Mouse (Mus musculus) hindbrain, embryonic 12.5 days (tissue): ENCODE data around the gene Prss57. TPM values are rescaled to one million over a fixed set of nuclear protein-coding genes. Genes with fewer than 3 reads are reported as not detected.

Experiments used
- ATAC-seq: fragments of 200-750 bp; cut with Nextera tagmentation; 2 replicates; pipeline ENCODE4 v1.8.0; 2017; ENCODE audit warnings: moderate TSS enrichment; ENCODE audit not compliant: low FRiP score
- H3K27ac ChIP-seq: fragments of 300-500 bp; sonication (generic); 2 replicates; pipeline ENCODE4 v1.5.1; 2016; ENCODE audit warnings: mild to moderate bottlenecking
- H3K27me3 ChIP-seq: fragments of 300-500 bp; sonication (generic); 2 replicates; pipeline ENCODE4 v1.6.1; 2016; ENCODE audit warnings: mild to moderate bottlenecking
- H3K36me3 ChIP-seq: fragments of 300-500 bp; sonication (generic); 2 replicates; pipeline ENCODE4 v1.6.1; 2016; ENCODE audit warnings: mild to moderate bottlenecking
- H3K4me1 ChIP-seq: fragments of 300-500 bp; sonication (generic); 2 replicates; pipeline ENCODE4 v1.6.1; 2016
- H3K4me2 ChIP-seq: fragments of 300-500 bp; sonication (generic); replicated peaks from 2 replicates; pipeline ENCODE4 v1.6.1; 2016; ENCODE audit warnings: mild to moderate bottlenecking
- H3K4me3 ChIP-seq: fragments of 300-500 bp; sonication (generic); 2 replicates; pipeline ENCODE4 v1.5.1; 2016; ENCODE audit warnings: mild to moderate bottlenecking
- H3K9ac ChIP-seq: fragments of 300-500 bp; sonication (generic); 2 replicates; pipeline ENCODE4 v1.6.1; 2016; ENCODE audit warnings: mild to moderate bottlenecking, moderate library complexity
- H3K9me3 ChIP-seq: fragments of 300-500 bp; sonication (generic); replicated peaks from 2 replicates; pipeline ENCODE4 v1.6.1; 2016; ENCODE audit warnings: mild to moderate bottlenecking
- WGBS: fragments of 180-500 bp; shearing (Covaris S2); methylation state at CpG from one replicate; pipeline ENCODE4 v1.1.7; 2016; 5-methylcytosine and 5-hydroxymethylcytosine counted together
- polyA plus RNA-seq: library from polyadenylated mRNA; unstranded; fragments of >200 nt; fragmentation: Nextera tagmentation; extraction: Ambion mirVana; gene quantifications from 2 replicates; pipeline ENCODE4 v1.2.1, GENCODE M21; 2016

Gene Prss57
- polyA plus RNA-seq, 1 experiment from 2014 or later, result 0.30 TPM

GRCm38 (mm10) chr10:79777103-79777531 is 13.6 kb downstream of the Prss57 start, which contains the start of gene Fstl3:
Gene Fstl3 (plus strand): TSS chr10:79777272.
- H3K9ac ChIP-seq, result peak within 1 kb of the TSS; percentile 58
- no peak within 1 kb of the TSS for H3K27ac ChIP-seq
- WGBS, result 1% methylated on average over 39 of the region's 39 CpGs
- peaks cover 30% of the 10 kb centered on the region for H3K4me1 ChIP-seq
- H3K4me2 ChIP-seq, result peak within 1 kb of the TSS; percentile 54
- no peaks in the 10 kb centered on the region; the same call in 1 of the 2 replicates for H3K9me3 ChIP-seq
- no peak for ATAC-seq
- H3K27me3 ChIP-seq, result peaks cover 61% of the 10 kb centered on the region
- H3K36me3 ChIP-seq, result no peaks in the 10 kb centered on the region
- H3K4me3 ChIP-seq, result peak within 1 kb of the TSS; percentile 29

GRCm38 (mm10) chr10:79774486-79775279 is 16.1 kb downstream of the Prss57 start:
- H3K27me3 ChIP-seq, result peaks cover 43% of the 10 kb centered on the region
- no peak for ATAC-seq
- 68% methylated on average over 5 of the region's 5 CpGs for WGBS

GRCm38 (mm10) chr10:79773208-79773607 is 17.6 kb downstream of the Prss57 start:
- Histone ChIP-seq H3K9ac (no peak overlapping the region), H3K27ac (no peak overlapping the region), H3K4me2 (no peak overlapping the region), H3K4me1 (peaks cover 15% of the 10 kb centered on the region), H3K27me3 (peaks cover 28% of the 10 kb centered on the region), H3K36me3 (no peaks in the 10 kb centered on the region), H3K4me3 (no peak overlapping the region), H3K9me3 (no peaks in the 10 kb centered on the region; the same call in 1 of the 2 replicates)
- no peak for ATAC-seq
- WGBS, result 88% methylated on average over 2 of the region's 2 CpGs

More at GRCm38 (mm10) chr10:79774486-79775279, 16.1 kb downstream of the Prss57 start:
- Histone ChIP-seq H3K27ac (no peak overlapping the region), H3K9me3 (no peaks in the 10 kb centered on the region; the same call in 1 of the 2 replicates), H3K9ac (no peak overlapping the region), H3K4me2 (no peak overlapping the region), H3K4me1 (peaks cover 14% of the 10 kb centered on the region), H3K4me3 (no peak overlapping the region), H3K36me3 (no peaks in the 10 kb centered on the region)

- Histone ChIP-seq H3K9ac (no peak overlapping the region), H3K27me3 (peaks cover 19% of the 10 kb centered on the region), H3K27ac (no peak overlapping the region), H3K4me1 (peaks cover 12% of the 10 kb centered on the region), H3K4me3 (no peak overlapping the region), H3K9me3 (no peaks in the 10 kb centered on the region; the same call in 1 of the 2 replicates), H3K36me3 (no peaks in the 10 kb centered on the region), H3K4me2 (no peak overlapping the region)
- 92% methylated on average over 3 of the region's 3 CpGs for WGBS
- ATAC-seq, result no peak
Measured at GRCm38 (mm10) chr10:79772320-79772719, 18.4 kb downstream of the Prss57 start.

GRCm38 (mm10) chr10:79769329-79769728 is 21.4 kb downstream of the Prss57 start:
- 58% methylated on average over 4 of the region's 4 CpGs for WGBS
- peaks cover 23% of the 10 kb centered on the region for H3K4me1 ChIP-seq
- H3K9me3 ChIP-seq, result no peaks in the 10 kb centered on the region; the same call in 1 of the 2 replicates
- no peak overlapping the region for H3K4me2 ChIP-seq
- ATAC-seq, result no peak
- H3K9ac ChIP-seq, result no peak overlapping the region
- H3K4me3 ChIP-seq, result no peak overlapping the region
- 0 out of 2 replicates have a peak, but pooled peaks cover 5% of the 10 kb centered on the region for H3K27me3 ChIP-seq
- no peaks in the 10 kb centered on the region for H3K36me3 ChIP-seq
- H3K27ac ChIP-seq, result no peak overlapping the region

GRCm38 (mm10) chr10:79768400-79768799 is 22.4 kb downstream of the Prss57 start:
- Histone ChIP-seq H3K4me1 (peaks cover 31% of the 10 kb centered on the region), H3K27ac (no peak overlapping the region), H3K9ac (no peak overlapping the region), H3K4me2 (no peak overlapping the region), H3K27me3 (0 out of 2 replicates have a peak, but pooled peaks cover 5% of the 10 kb centered on the region), H3K9me3 (no peaks in the 10 kb centered on the region; the same call in 1 of the 2 replicates), H3K36me3 (no peaks in the 10 kb centered on the region), H3K4me3 (no peak overlapping the region)
- ATAC-seq, result no peak
- under 1% methylated on average over 5 of the region's 5 CpGs for WGBS

GRCm38 (mm10) chr10:79767372-79768244 is 23.2 kb downstream of the Prss57 start:
- Histone ChIP-seq H3K27ac (peak overlapping the region; percentile 94), H3K4me2 (peak overlapping the region; percentile 92), H3K9me3 (no peaks in the 10 kb centered on the region; the same call in 1 of the 2 replicates), H3K4me1 (peaks cover 31% of the 10 kb centered on the region), H3K36me3 (peaks cover 2% of the 10 kb centered on the region; the same call in 1 of the 2 replicates), H3K4me3 (peak overlapping the region; percentile 93), H3K27me3 (0 out of 2 replicates have a peak, but pooled peaks cover 5% of the 10 kb centered on the region), H3K9ac (peak overlapping the region; percentile 51)
- peak; percentile 86 for ATAC-seq
- 13% methylated on average over 40 of the region's 40 CpGs for WGBS

GRCm38 (mm10) chr10:79766508-79767325 is 24.0 kb downstream of the Prss57 start, which contains the start of gene Rnf126:
Gene Rnf126 (minus strand): TSS chr10:79766952.
- WGBS, result under 1% methylated on average over 98 of the region's 101 CpGs
- peak within 1 kb of the TSS; percentile 93 for H3K4me3 ChIP-seq
- H3K9ac ChIP-seq, result peak within 1 kb of the TSS; percentile 95
- ATAC-seq, result peak; percentile 92
- H3K27ac ChIP-seq, result peak within 1 kb of the TSS; percentile 94
- H3K36me3 ChIP-seq, result peaks cover 11% of the 10 kb centered on the region
- H3K9me3 ChIP-seq, result no peaks in the 10 kb centered on the region
- 0 out of 2 replicates have a peak, but pooled peaks cover 5% of the 10 kb centered on the region for H3K27me3 ChIP-seq
- peak within 1 kb of the TSS; percentile 92 for H3K4me2 ChIP-seq
- H3K4me1 ChIP-seq, result peaks cover 31% of the 10 kb centered on the region

- peak overlapping the region; percentile 93 for H3K4me3 ChIP-seq
- peak overlapping the region; percentile 94 for H3K27ac ChIP-seq
- peaks cover 31% of the 10 kb centered on the region for H3K4me1 ChIP-seq
- H3K9me3 ChIP-seq, result no peaks in the 10 kb centered on the region
- ATAC-seq, result no peak
- WGBS, result 10% methylated on average over 16 of the region's 16 CpGs
- H3K4me2 ChIP-seq, result peak overlapping the region; percentile 92
- H3K9ac ChIP-seq, result peak overlapping the region; percentile 95
- peaks cover 17% of the 10 kb centered on the region for H3K36me3 ChIP-seq
- H3K27me3 ChIP-seq, result 0 out of 2 replicates have a peak, but pooled peaks cover 5% of the 10 kb centered on the region
Measured at GRCm38 (mm10) chr10:79766001-79766507, 24.7 kb downstream of the Prss57 start.

GRCm38 (mm10) chr10:79765228-79765745 is 25.5 kb downstream of the Prss57 start:
- no peaks in the 10 kb centered on the region for H3K9me3 ChIP-seq
- no peak for ATAC-seq
- 74% methylated on average over 2 of the region's 2 CpGs for WGBS
- H3K4me1 ChIP-seq, result peaks cover 31% of the 10 kb centered on the region
- H3K36me3 ChIP-seq, result peaks cover 25% of the 10 kb centered on the region
- H3K4me3 ChIP-seq, result peak overlapping the region; percentile 93
- H3K9ac ChIP-seq, result peak overlapping the region; percentile 95
- 0 out of 2 replicates have a peak overlapping the region, but pooled peaks have one; percentile 94 for H3K27ac ChIP-seq
- no peaks in the 10 kb centered on the region for H3K27me3 ChIP-seq
- peak overlapping the region; percentile 92 for H3K4me2 ChIP-seq

GRCm38 (mm10) chr10:79764234-79764633 is 26.5 kb downstream of the Prss57 start:
- Histone ChIP-seq H3K27me3 (no peaks in the 10 kb centered on the region), H3K9ac (peak overlapping the region; percentile 4; the same call in 1 of the 2 replicates), H3K4me2 (no peak overlapping the region), H3K27ac (no peak overlapping the region), H3K9me3 (no peaks in the 10 kb centered on the region), H3K4me3 (no peak overlapping the region), H3K36me3 (peaks cover 31% of the 10 kb centered on the region), H3K4me1 (peaks cover 31% of the 10 kb centered on the region)
- ATAC-seq, result no peak
- 91% methylated on average over 7 of the region's 7 CpGs for WGBS
